Mouse (Mus musculus) monocyte, adult 2 months (primary cell): ENCODE results near the gene Wdr38.

Experiments used
- DNase-seq, 2 experiments: peaks; one replicate each; pipeline ENCODE4 v3.0.0; 2022; ENCODE audit warnings: low spot score in 2 of 2, low read depth in 1 of 2

The Wdr38 gene

GRCm38 (mm10) chr2:39048515-39048914 lies 51.2 kb downstream of the Wdr38 start:
- no peak for DNase-seq
